Mouse (Mus musculus) forebrain, embryonic 12.5 days (tissue): ENCODE results near the gene Gm7971. TPM values are rescaled to one million over a fixed set of nuclear protein-coding genes. Genes with fewer than 3 reads are reported as not detected.
"Not testable (repeated sequence)": the region's sequence is repeated elsewhere in the genome, so short reads cannot be mapped to it uniquely, and the experiment has no call there.

ENCODE experiments used
- ATAC-seq: fragments of 200-750 bp; cut with Nextera tagmentation; 2 replicates; pipeline ENCODE4 v1.8.0; 2017; ENCODE audit warnings: moderate TSS enrichment; ENCODE audit not compliant: low FRiP score
- H3K27ac ChIP-seq: fragments of 300-500 bp; sonication (generic); 2 replicates; pipeline ENCODE4 v1.5.1; 2016; ENCODE audit warnings: mild to moderate bottlenecking
- H3K27me3 ChIP-seq: fragments of 300-500 bp; sonication (generic); 2 replicates; pipeline ENCODE4 v1.6.1; 2016; ENCODE audit warnings: mild to moderate bottlenecking
- H3K36me3 ChIP-seq: fragments of 300-500 bp; sonication (generic); replicated peaks from 2 replicates; pipeline ENCODE4 v1.6.1; 2016; ENCODE audit warnings: mild to moderate bottlenecking
- H3K4me1 ChIP-seq: fragments of 300-500 bp; sonication (generic); 2 replicates; pipeline ENCODE4 v1.6.1; 2016
- H3K4me2 ChIP-seq: fragments of 300-500 bp; sonication (generic); 2 replicates; pipeline ENCODE4 v1.6.1; 2016; ENCODE audit warnings: mild to moderate bottlenecking, moderate library complexity
- H3K4me3 ChIP-seq: fragments of 300-500 bp; sonication (generic); replicated peaks from 2 replicates; pipeline ENCODE4 v1.5.1; 2016; ENCODE audit warnings: mild to moderate bottlenecking
- H3K9ac ChIP-seq: fragments of 300-500 bp; sonication (generic); 2 replicates; pipeline ENCODE4 v1.6.1; 2016; ENCODE audit warnings: mild to moderate bottlenecking
- H3K9me3 ChIP-seq: fragments of 300-500 bp; sonication (generic); 2 replicates; pipeline ENCODE4 v1.6.1; 2016
- WGBS: fragments of 180-500 bp; shearing (Covaris S2); methylation state at CpG from one replicate; pipeline ENCODE4 v1.1.7; 2016; 5-methylcytosine and 5-hydroxymethylcytosine counted together
- polyA plus RNA-seq: library from polyadenylated mRNA; unstranded; fragments of >200 nt; fragmentation: Nextera tagmentation; extraction: Ambion mirVana; gene quantifications from 2 replicates; pipeline ENCODE4 v1.2.1, GENCODE M21; 2016

Gm7971 gene
- polyA plus RNA-seq = not detected in 2 replicates

DNA sequence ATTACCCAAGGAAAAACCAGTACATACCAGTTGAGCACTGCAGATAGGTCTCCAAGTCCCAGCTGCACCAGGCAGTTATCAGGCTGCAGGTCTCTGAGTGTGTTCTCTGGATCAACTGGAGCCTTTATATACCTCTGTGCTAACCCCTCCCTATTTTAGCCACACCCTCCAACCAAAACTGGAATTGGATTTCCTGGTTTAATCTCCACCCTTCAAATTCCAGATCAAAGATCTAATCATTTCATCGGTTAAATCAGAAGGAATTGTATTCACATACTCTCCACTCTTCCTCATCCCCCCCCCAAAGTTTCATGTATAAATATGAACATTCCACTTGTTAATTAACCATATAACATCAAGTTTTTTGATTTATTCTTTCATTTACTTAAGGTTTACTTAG is at the start of gene Gm7971:
TSS of gene Gm7971 (minus strand) at position 101 of the 400 bp plus-strand sequence.
- not testable (repeated sequence) for H3K9ac ChIP-seq, H3K36me3 ChIP-seq, H3K9me3 ChIP-seq, H3K4me1 ChIP-seq, H3K27me3 ChIP-seq, H3K27ac ChIP-seq, H3K4me3 ChIP-seq, H3K4me2 ChIP-seq, ATAC-seq
- WGBS = no CpG with 5 or more reads among the region's 1 CpGs

Other genes starting within 250 kb of the Gm7971 start
- gene D5Ertd577e, start 138.1 kb downstream of the Gm7971 start, polyA plus RNA-seq = not detected in 2 replicates
- gene Gm3286, start 84.1 kb downstream of the Gm7971 start, polyA plus RNA-seq = not detected in 2 replicates
- not detected in 2 replicates for gene Gm7978, start 141.3 kb upstream of the Gm7971 start, polyA plus RNA-seq
- not detected in 2 replicates for gene Gm7982, start 147.1 kb upstream of the Gm7971 start, polyA plus RNA-seq
- gene E330014E10Rik, start 181.1 kb upstream of the Gm7971 start, polyA plus RNA-seq = not detected in 2 replicates